Mouse (Mus musculus): ENCODE measurements around the gene Mettl22. TPM values are rescaled to one million over a fixed set of nuclear protein-coding genes. Genes with fewer than 3 reads are reported as not detected.

Gene Mettl22
- total RNA-seq, 2 experiments from 2014 or later, result 28.2 to 30.0 TPM

Other genes starting within 250 kb of the Mettl22 start
- not detected for gene Tmem114, start 45.7 kb upstream of the Mettl22 start, total RNA-seq (2021)
- 1 to 10 TPM; 4.8 to 6.0 TPM for gene Abat, start 42.6 kb downstream of the Mettl22 start, total RNA-seq (2021)
- 10 to 100 TPM; 36.7 to 38.8 TPM for gene Pmm2, start 166.9 kb downstream of the Mettl22 start, total RNA-seq (2021)
- 10 to 100 TPM; 14.2 to 15.2 TPM for gene Tmem186, start 166.9 kb downstream of the Mettl22 start, total RNA-seq (2021)
- 10 to 100 TPM; 37.9 to 40.1 TPM for gene Carhsp1, start 201.4 kb downstream of the Mettl22 start, total RNA-seq (2021)
- gene Gm5767, start 210.0 kb downstream of the Mettl22 start, total RNA-seq (2021), result not detected